Mouse (Mus musculus) spleen, adult 2 months (tissue): ENCODE measurements around the gene Defa33.
"Not testable (repeated sequence)": the region's sequence is repeated elsewhere in the genome, so short reads cannot be mapped to it uniquely, and the experiment has no call there.

Experiments used
- CTCF ChIP-seq: fragments of 200-500 bp; IDR thresholded peaks from 2 replicates; pipeline ENCODE4 v1.5.1; 2011; ENCODE audit warnings: mild to moderate bottlenecking, inconsistent platforms; ENCODE audit not compliant: insufficient read depth, insufficient read length, insufficient replicate concordance; ENCODE audit errors: extremely low read depth
- POLR2A ChIP-seq: fragments of 200-500 bp; IDR thresholded peaks from 2 replicates; pipeline ENCODE4 v1.6.1; 2011; ENCODE audit warnings: low read depth, low read length, inconsistent platforms

- TF ChIP-seq POLR2A, CTCF: not testable (repeated sequence)
Observed at GRCm38 (mm10) chr8:21378215-21378614, 13.4 kb upstream of the Defa33 start, which contains the start of gene Defa2.
